Mouse (Mus musculus) adrenal gland (tissue): ENCODE results near the gene Gm1113.

Experiments
- intact Hi-C: fragments of 180-260 bp; cut with DNase I; formaldehyde crosslinking; loops from one replicate; pipeline ENCODE4 v1.15.1; 2025
- long read RNA-seq, 2 experiments: library from polyadenylated mRNA; unstranded; transcript quantifications; one replicate each; pipeline ENCODE4 v2.0.0; 2020; ENCODE audit warnings: borderline replicate concordance in 1 of 2; ENCODE audit not compliant: insufficient replicate concordance in 1 of 2

The Gm1113 gene
- long read RNA-seq, experiment 1 = 0 reads
- long read RNA-seq, experiment 2 = 0 reads

DNA sequence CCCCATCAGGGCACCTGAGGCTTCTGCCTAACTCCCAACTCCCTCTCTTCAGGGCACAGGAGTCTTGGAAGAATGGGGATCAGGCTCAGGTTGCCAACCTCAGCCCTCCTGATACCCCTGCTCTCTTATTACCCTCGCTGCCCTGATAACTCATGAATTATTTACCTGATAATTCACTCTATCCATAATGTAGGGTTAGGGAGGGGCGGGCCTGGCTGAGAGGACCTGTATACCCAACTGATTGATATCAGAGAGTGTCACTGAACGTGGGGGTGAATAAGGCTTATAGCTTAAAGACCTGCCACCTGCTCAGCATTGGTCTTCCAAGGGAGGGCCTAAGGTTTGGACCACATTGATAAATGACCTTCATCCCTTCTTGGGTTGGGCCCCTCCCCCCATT, at the start of gene Gm1113:
Gm1113 (minus strand) TSS at position 101 of the 400 bp plus-strand sequence.
- intact Hi-C loops = no loop called here

DNA sequence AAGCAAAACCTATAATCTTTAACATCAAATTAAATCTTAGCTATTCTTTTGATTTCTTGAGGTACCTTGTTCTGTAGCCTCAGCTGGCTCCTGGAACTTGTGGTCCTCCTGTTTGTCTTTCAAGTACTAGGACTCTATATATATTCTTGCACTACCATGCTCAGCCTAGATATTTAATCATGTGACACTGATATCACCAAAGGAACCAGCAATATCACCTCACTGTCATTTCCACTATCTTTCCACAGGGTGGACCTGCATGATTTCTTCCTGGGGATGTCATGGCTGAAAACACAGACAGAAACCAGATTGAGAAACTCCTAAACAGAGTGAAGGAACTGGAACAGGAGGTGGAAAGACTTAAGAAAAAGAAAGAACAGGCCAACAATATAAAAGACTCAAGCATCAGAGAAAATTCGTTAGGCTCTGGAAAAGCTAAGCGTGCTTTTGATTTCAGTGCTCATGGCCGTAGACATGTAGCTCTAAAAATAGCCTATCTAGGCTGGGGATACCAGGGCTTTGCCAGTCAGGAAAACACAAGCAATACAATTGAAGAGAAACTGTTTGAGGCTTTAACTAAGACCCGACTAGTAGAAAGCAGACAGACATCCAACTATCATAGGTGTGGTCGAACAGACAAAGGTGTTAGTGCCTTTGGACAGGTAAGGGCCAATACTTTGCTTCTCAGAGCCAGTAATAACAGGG, 46.6 kb upstream of the Gm1113 start:
- intact Hi-C loops = no loop called here

DNA sequence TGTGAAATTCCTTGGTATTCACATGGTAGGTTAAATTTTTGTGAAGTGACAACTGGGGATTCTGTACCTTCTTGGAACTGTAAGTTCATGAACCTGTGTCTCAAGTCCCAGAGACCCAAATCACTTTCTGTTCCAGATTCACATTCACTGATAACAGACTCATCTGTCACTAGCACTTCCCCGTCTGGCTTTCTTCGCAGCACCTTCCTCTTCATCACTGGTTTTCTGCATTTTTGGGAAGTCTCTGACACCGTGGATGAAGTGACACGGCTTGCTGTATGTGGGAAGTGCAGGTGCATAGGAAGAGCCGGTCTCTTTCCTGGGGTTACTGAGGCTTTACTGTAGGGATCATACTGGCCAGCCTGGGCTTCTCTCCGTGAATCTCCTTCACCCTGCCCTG, 43.5 kb upstream of the Gm1113 start:
- intact Hi-C loops = no loop called here

DNA sequence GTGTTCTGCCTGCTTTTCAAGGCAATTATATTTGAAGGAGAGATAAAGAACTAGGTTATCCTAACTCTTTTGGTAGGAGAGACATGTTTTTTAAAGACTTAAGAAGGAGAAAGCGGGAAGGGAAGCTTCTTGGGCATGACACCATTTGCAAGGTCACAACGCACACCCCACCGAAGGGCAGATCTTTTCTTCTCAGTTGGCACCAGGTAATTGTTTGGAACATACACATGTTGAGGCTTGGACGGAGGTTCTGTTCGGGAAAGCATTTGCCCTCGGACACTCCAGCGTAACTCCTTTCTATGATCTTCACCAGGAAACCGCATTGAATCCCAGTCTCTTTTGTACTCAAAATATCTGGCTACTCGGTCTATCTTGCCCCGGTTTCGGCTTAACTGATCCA, 43.0 kb upstream of the Gm1113 start:
- intact Hi-C loops = no loop called here

DNA sequence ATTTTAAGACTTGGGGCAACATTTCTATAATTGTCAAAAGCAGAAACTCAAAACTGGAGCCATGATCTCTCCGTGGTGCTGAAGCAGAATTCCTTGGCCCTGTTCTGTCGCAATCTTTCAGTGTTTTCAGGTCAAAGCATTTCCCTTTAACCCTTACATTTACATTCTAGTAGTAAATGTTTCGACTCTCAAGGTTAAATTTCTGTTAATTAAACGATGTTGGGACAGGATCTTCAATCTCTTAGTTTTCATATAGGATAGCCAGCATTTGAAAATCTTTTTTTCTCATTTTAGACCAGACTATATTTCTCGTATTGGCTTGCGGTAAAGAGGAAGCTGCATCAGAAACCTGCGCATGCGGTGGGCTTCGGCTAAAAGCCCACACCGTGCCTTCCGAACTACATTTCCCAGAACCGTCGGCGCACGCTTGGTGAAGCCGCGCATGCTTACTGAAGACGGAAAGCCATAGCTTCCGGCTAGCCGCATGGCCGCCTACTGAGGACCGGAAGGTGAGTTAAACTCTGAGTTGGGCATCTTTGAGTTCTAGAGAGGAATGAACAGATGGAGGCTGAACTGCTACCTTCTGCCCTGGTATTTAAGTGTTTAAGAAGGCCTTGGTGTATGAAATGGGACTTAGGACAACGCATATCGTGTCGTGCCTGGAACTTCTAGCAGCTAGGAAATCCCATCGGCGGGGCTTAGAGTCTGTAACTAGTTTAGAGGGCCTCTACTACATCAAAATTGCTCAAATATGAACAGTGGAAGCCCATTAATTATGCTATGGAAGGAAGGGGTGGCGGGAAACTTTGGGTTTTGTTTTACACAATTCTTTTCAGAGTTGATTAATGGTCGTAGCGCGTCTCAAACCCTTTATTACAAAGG, 41.2 kb upstream of the Gm1113 start:
- intact Hi-C loops = no loop called here

DNA sequence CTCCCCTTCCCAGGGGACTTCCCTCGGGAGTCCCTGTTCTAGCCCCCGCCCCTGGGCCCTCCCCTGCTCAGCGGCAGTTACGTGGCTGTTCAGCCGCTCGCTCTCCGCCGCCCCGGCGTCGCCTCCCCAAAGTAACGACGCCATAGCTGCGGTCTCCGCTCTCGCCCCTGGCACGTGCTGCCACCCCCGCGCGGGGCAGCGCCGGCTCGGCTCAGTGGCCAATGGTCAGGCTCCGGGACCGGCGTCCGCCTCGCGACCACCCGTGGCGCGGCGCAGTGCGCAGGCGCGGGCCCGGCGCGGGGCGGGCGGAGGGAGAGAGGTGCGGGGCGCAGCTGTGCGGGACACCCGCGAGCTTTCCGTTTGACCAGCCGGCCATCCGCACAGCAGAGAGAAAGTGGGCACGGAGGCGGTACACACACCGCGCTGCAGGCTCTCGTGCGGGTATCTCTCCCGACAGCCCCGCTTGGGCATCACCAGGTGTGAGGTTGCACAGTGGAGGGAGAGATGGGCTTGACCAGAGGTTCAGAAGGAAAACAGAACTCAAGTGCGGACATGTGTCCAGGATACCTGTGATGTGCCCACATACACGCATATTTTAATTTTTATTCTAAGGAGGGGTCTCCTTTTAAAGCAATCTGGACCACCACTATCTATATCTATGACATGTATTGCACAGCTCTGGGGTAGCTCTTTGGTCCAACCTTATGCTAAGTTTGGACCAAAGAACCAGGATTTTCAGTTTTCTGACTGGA, 40.4 kb upstream of the Gm1113 start, which contains the start of the genes Ddx25 and Pus3:
Ddx25 (minus strand) TSS at position 272 of the 752 bp plus-strand sequence.
Pus3 (plus strand) TSS at position 339 of the 752 bp plus-strand sequence.
- intact Hi-C loops = no loop called here

DNA sequence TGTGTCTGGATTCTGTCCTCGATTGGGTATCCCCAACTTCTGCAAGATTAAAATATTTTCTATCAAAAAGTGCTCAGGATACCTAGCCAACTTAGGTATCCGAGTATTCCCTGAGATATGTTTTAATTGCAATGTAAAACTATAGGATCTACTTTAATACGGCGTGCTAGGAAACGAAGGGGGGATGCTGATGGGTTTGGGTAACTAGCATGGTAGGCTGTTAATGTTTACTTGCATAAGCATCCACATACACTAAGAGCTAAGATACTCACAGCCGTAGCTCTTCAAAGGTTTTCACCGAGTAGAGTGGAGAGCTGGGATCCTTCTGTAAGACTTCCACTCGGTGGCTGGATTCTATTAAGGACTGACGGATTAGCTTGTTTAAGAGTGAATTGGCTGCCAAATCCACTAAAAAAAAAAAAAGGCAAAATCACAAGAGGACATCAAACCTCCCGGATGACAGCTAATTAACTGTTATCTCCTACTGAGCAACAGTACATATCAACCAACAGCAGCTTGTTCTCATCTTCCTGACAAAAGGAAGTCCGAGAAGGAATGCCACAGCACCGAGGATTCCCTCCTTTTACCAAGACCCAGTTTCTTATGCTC, 38.5 kb upstream of the Gm1113 start:
- intact Hi-C loops = no loop called here

DNA sequence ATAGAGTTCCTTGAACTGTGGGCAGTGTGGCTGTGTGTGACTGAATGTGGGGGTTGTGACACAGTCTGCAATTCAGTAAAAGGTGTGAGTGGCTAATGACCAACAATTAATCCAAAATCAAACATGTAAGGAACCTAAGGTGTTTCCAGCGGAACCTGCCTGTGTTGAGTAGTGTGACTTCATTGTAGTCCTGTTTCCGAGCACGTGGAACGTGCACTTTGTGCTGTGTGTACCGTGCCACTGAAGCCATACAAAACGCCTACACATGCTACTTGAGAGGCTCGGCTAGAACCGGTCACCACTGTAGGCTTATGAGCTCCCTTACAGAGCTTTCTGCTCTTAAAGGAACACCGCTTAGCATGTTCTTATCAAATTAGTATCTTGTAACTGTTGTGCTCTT, 30.4 kb upstream of the Gm1113 start:
- intact Hi-C loops = no loop called here

DNA sequence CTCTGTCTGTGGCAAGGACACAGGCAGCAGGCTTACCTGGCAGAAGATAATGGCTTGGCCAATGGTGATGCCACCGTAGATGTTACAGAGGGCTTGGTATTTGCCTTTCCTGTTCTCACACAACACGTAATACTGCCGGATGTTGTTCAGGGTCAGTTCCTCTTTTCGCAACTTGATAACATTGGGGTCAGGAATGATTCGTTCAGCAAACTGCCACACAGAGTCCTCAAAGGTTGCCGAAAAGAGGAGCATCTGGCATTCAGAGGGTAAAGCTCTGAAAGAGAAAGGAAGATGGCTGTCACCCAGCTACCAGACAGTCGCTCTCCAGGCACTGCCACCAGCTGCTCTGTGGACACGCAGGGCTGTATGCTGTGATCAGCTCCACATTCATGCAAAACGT, 28.7 kb upstream of the Gm1113 start:
- intact Hi-C loops = no loop called here

DNA sequence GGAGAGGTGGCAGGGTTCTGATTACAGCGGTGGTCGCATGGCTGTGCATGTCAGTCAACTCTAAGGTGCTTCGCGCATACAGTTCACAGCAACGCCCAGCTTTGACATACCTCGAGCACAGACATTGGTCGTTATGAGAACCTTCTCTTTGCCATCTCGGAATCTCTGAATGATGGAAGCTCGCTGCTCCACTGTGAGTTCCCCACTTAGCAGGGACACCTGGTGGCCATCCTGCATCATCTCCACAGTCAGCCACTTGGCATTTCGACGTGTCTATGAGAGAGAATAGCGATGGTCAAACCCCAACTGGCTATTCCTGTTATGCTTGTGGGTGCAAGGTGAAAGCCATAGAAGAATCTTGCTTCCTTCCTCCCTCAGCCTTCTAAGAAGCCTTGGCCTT, 27.6 kb upstream of the Gm1113 start:
- intact Hi-C loops = no loop called here

DNA sequence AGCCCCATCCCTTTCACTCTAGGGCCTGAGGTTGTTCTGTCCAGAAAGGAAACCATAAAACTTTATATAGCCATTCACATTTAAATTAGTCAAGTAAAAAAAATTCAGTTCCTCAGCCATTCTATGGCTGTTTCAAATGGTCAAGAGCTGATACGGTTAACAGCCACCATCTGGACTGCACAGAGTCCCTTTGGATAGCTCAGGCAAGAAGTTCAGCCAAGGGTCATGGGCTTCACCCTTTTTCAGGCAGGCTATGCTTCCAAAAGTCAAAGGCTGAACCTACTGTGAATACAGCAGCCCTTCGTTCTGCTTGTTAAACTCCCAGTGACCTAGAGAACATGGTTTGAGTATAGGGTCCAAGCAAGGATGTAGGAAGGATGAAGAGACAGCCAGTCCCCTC, 26.6 kb upstream of the Gm1113 start:
- intact Hi-C loops = no loop called here

DNA sequence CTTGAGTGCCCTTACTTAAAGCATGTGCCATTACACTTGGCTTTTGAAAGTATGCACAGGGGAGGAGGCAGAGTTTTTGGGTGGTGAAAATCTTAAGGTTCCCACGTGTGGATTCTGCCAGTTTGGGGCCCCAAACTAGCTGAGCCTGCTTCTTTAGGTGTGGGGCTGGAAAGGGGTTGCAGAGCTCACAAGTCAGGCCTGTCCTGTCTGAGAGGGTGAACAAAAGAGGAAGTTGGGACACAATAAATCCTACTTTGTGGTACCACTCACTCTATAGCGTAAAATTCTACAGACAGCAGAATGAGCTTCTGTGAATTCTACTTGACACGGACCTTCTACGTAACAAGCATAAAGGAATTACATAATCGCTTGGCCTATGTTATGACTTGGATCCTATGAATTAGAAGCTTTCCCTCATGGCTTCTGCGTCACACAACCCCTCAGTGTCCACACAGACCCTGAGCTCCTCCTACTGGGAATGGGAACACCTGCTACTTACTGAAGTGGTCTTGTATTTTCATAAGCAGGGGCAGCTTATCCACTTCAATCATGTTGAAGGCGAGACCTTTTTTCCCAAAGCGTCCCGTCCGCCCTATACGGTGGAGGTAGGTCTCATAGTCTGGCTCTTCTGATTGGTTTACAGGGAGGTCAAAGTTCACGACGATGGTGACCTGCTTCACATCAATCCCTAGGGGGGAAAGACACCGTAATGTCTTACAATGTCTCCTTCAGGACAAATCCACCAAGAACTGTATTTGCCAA, 25.2 kb upstream of the Gm1113 start:
- intact Hi-C loops = no loop called here

DNA sequence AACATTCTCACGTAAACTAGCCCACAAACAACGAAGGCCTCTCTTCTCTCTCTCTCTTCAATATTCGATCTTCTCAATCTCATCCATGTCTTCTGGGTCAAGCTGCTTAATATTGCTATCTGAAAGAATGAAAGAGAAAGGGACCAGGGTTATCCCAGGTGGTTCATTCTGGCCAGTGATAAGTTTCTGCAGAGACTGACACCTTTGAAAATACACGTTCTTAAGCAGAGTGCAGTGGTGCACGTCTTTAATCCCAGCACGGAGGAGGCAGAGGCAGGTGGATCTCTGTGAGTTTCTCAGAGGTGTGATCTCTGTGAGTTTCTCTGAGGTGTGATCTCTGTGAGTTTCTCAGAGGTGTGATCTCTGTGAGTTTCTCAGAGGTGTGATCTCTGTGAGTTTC, 23.9 kb upstream of the Gm1113 start:
- intact Hi-C loops = no loop called here

DNA sequence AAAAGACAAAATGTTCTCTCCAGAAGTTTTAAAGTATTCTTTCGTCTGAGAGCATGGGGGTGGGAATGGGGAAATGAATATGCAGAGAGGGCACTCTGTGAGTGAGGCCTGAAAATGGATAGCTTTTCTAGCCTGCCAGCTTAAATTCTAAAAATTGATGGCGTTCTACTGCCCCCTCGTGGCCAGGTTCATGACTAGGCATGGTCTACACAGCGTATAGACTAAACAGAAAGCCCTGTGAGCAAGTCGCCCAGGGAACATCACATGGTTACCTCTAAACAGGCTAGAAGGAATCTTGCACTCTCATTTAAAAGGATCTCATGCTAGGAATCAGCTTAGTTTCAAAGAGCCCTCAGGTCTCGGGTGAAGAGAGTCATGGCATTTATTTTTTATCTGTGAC, 23.4 kb upstream of the Gm1113 start:
- intact Hi-C loops = no loop called here

DNA sequence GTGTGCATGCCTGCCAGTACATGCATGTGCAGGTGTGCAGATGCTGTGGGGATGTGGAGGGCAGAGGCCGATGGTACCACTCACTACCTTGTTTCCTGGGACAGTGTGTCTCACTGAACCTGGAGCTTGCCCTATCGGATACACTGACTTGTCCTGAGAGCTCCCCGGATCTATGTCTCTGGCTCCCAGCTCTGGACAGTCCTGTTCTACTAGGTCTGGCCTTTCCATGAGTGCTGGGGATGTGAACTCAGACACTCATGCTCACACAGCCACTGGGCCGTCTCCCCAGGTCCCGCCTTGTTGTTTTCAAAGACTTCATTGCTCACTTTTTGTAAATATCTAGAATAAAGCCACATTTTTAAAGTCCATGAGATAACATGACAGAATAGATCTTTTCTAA, 23.0 kb upstream of the Gm1113 start:
- intact Hi-C loops = no loop called here

DNA sequence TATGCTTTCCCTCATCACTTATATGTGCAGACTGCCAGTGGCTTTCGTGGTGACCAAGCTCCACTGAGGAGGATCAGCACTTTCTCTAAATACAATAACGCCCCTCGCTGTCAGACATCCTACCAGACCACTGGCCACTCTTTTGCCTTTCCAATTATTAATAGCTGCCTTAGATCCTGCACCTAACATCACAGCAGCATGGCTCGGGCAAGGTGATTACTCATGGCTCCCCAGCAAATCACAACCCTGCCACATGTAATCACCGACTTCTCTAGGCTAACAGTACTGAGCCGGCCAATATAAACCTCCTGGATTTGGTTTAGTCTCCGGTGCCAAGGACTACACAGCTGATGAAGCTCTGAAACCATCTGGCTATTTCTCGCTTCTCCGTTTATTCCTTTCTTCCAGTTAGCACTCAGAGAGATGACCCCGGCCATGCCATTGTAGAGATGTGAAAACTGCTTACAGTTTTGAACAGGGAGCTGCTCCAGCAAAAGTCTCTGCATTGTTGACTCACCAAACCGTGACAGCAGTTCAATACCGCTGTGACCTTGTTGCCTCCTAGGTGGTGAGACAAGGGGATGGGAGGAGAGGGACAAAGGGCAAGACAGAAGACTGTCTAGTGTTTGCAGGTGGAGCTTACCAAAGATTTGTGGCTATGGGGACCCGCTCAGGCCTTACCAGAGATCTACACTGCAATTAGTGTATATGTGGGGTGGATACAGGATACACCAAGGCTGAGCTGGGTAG, 21.1 kb upstream of the Gm1113 start:
- intact Hi-C loops = no loop called here

DNA sequence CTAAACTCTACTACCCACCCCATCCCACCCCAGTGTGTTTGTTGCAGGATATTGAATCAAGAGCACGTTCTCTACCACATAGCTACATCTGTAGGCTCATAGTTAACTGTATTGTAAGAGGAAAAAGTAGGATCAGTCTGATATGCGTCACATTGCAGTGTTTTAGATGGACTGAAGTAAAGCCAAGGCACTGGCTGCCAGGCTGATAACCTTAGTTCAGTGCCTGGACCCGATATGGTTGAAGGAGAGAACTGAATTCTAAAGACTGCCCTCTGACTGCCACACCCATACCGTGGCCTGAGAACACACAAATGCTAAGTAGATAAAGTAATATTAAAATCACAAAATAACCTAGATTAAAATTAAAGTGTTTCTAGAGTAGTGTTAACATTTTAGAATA, 17.8 kb upstream of the Gm1113 start:
- intact Hi-C loops = loop anchor here (2.0 kb wide), 1 partner anchor 253 kb away; no protein-coding TSS in a partner anchor

DNA sequence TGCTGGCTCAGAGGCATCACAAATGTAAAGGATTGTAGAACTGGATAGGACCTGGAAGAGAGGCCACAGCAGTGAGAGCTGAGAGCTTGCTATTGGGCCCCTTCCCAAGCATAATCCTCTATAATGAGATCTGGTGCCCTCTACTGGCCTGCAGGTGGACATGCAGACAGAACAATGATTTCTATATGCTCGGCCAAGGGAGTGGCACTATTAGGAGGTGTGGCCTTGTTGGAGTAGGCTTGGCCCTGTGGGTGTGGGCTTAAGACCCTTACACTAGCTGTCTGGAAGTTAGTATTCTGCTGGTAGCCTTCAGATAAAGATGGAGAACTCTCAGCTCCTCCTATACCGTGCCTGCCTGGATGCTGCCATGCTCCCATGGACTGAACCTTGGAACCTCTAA, 17.0 kb upstream of the Gm1113 start:
- intact Hi-C loops = loop anchor here (2.0 kb wide), 1 partner anchor 252 kb away; no protein-coding TSS in a partner anchor

DNA sequence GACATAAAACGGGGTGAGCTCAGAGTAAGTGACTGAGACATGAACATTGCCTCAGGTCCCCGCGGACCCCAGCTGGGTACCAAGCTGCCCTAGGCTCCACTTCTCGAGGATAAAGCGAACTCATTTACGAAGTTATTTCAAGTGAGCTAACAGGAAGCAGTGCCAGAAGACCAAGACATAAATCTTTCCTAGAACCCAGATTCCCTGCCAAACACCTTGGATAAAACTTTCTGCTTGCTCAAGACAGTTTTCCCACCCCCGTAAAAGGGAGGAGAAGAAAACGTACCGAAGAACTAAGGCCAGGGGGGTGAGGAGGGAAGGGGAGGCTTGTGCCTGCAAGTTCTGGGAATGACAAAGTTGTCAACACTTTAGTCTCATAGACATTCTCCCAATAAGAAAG, 15.2 kb upstream of the Gm1113 start:
- intact Hi-C loops = loop anchor here (5.0 kb wide), 1 partner anchor 1164 kb away; no protein-coding TSS in a partner anchor

DNA sequence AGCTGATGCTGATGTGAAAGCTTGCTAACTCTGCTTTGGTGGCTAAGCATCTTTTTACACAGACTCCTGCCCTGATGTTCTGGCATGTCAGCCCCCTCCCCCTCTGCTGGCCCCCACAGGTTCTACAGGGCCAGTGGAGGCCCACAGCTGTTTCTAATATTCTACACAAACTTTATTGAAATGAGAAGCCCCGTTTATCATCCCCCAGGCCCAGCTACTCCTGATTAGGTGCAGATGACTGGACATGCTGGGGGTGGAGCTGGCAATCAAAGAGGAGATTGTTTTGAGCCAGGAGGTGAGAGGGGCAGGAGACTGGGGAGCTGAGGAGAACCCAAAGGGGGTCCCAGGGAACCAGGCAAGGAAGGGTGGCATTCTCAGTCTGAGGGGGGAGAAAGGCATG, 11.7 kb upstream of the Gm1113 start:
- intact Hi-C loops = loop anchor here (5.0 to 10.0 kb wide), 2 partner anchors 115 to 1168 kb away; no protein-coding TSS in a partner anchor
